Mouse (Mus musculus): ENCODE data around the gene Tyro3.

The Tyro3 gene

GRCm38 (mm10) chr2:119797279-119797783 is at the start of gene Tyro3:
Gene Tyro3 (plus strand): TSS chr2:119797733.
- DNase-seq (ENCODE audit: low spot score in 2 of 2): peak in 1 of 2 experiments; percentile 74

GRCm38 (mm10) chr2:119749260-119749659 is 48.3 kb upstream of the Tyro3 start:
- no peak for DNase-seq (ENCODE audit: low spot score in 2 of 2)

- DNase-seq (ENCODE audit: low spot score in 2 of 2): no peak
Measured at GRCm38 (mm10) chr2:119757601-119758100, 39.9 kb upstream of the Tyro3 start.

- DNase-seq (ENCODE audit: low spot score in 2 of 2): no peak
Measured at GRCm38 (mm10) chr2:119758101-119758843, 39.3 kb upstream of the Tyro3 start.

- DNase-seq (ENCODE audit: low spot score in 2 of 2): no peak
Measured at GRCm38 (mm10) chr2:119758844-119759835, 38.4 kb upstream of the Tyro3 start.

GRCm38 (mm10) chr2:119760251-119760650 is 37.3 kb upstream of the Tyro3 start, which contains the start of gene Ltk:
Gene Ltk (minus strand): TSS chr2:119760431.
- DNase-seq (ENCODE audit: low spot score in 2 of 2): no peak

- DNase-seq (ENCODE audit: low spot score in 2 of 2): no peak
Measured at GRCm38 (mm10) chr2:119762276-119762675, 35.3 kb upstream of the Tyro3 start.

GRCm38 (mm10) chr2:119763924-119764323 is 33.6 kb upstream of the Tyro3 start:
- DNase-seq (ENCODE audit: low spot score in 2 of 2): no peak

- DNase-seq (ENCODE audit: low spot score in 2 of 2): no peak
Measured at GRCm38 (mm10) chr2:119767246-119767645, 30.3 kb upstream of the Tyro3 start.

GRCm38 (mm10) chr2:119787206-119787883 is 10.2 kb upstream of the Tyro3 start, which contains the start of gene Rpap1:
Gene Rpap1 (minus strand): TSS chr2:119787537.
- peak in 1 of 2 experiments; percentile 83 for DNase-seq (ENCODE audit: low spot score in 2 of 2)

- no peak for DNase-seq (ENCODE audit: low spot score in 2 of 2)
Measured at GRCm38 (mm10) chr2:119789996-119790395, 7.5 kb upstream of the Tyro3 start.

- DNase-seq (ENCODE audit: low spot score in 2 of 2): no peak
Measured at GRCm38 (mm10) chr2:119798246-119798927, 854 bp downstream of the Tyro3 start.

GRCm38 (mm10) chr2:119799181-119799960 is 1.8 kb downstream of the Tyro3 start:
- no peak for DNase-seq (ENCODE audit: low spot score in 2 of 2)

- no peak for DNase-seq (ENCODE audit: low spot score in 2 of 2)
Measured at GRCm38 (mm10) chr2:119799961-119800550, 2.5 kb downstream of the Tyro3 start.

- DNase-seq (ENCODE audit: low spot score in 2 of 2): peak in 1 of 2 experiments; percentile 82
Measured at GRCm38 (mm10) chr2:119800876-119801846, 3.6 kb downstream of the Tyro3 start.

- no peak for DNase-seq (ENCODE audit: low spot score in 2 of 2)
Measured at GRCm38 (mm10) chr2:119802767-119803617, 5.5 kb downstream of the Tyro3 start.

GRCm38 (mm10) chr2:119803618-119804274 is 6.2 kb downstream of the Tyro3 start:
- DNase-seq (ENCODE audit: low spot score in 2 of 2): peak in 1 of 2 experiments; percentile 79
